Mouse (Mus musculus): Measurements from ENCODE around the gene Itgb7. TPM values are rescaled to one million over a fixed set of nuclear protein-coding genes. Genes with fewer than 3 reads are reported as not detected.

Itgb7 gene
- polyA plus RNA-seq, 1 experiment from 2014 or later = 0.38 TPM

GRCm38 (mm10) chr15:102262582-102262981 is 30.8 kb upstream of the Itgb7 start:
- H3K27ac ChIP-seq (ENCODE audit: poor library complexity, severe bottlenecking) = no peak overlapping the region
- 39% methylated on average over 7 of the region's 7 CpGs for WGBS
- no peak for ATAC-seq (ENCODE audit: insufficient number of reproducible peaks, low FRiP score)
- H3K9me3 ChIP-seq (replicated peaks) = no peaks in the 10 kb centered on the region
- H3K4me2 ChIP-seq = no peak overlapping the region
- H3K9ac ChIP-seq = no peak overlapping the region
- H3K27me3 ChIP-seq (replicated peaks) = peaks cover 52% of the 10 kb centered on the region
- no peak overlapping the region for H3K4me3 ChIP-seq
- peaks cover 16% of the 10 kb centered on the region for H3K4me1 ChIP-seq (replicated peaks)
- no peaks in the 10 kb centered on the region for H3K36me3 ChIP-seq

GRCm38 (mm10) chr15:102258581-102259253 is 27.0 kb upstream of the Itgb7 start:
- 0 out of 2 replicates have a peak overlapping the region, but pooled peaks have one; percentile 6 for H3K9ac ChIP-seq
- peak overlapping the region; percentile 28; the same call in 1 of the 2 replicates for H3K27ac ChIP-seq (ENCODE audit: poor library complexity, severe bottlenecking)
- no peak overlapping the region for H3K4me3 ChIP-seq

GRCm38 (mm10) chr15:102258076-102258470 is 26.3 kb upstream of the Itgb7 start:
- Histone ChIP-seq H3K4me1 (replicated peaks) (peaks cover 22% of the 10 kb centered on the region), H3K4me3 (peak overlapping the region; percentile 64), H3K27ac (ENCODE audit: poor library complexity, severe bottlenecking) (peak overlapping the region; percentile 28; the same call in 1 of the 2 replicates), H3K36me3 (no peaks in the 10 kb centered on the region), H3K9me3 (replicated peaks) (no peaks in the 10 kb centered on the region), H3K27me3 (replicated peaks) (peaks cover 81% of the 10 kb centered on the region), H3K4me2 (peak overlapping the region; percentile 87), H3K9ac (no peak overlapping the region)
- WGBS = 3% methylated on average over 12 of the region's 12 CpGs
- ATAC-seq (ENCODE audit: insufficient number of reproducible peaks, low FRiP score) = no peak

More at GRCm38 (mm10) chr15:102258581-102259253, 27.0 kb upstream of the Itgb7 start:
- peaks cover 84% of the 10 kb centered on the region for H3K27me3 ChIP-seq (replicated peaks)
- peak overlapping the region; percentile 87 for H3K4me2 ChIP-seq
- H3K4me1 ChIP-seq (replicated peaks) = peaks cover 22% of the 10 kb centered on the region
- H3K9me3 ChIP-seq (replicated peaks) = no peaks in the 10 kb centered on the region
- no peaks in the 10 kb centered on the region for H3K36me3 ChIP-seq
- no peak for ATAC-seq (ENCODE audit: insufficient number of reproducible peaks, low FRiP score)
- 13% methylated on average over 11 of the region's 11 CpGs for WGBS

GRCm38 (mm10) chr15:102257202-102258075 is 25.7 kb upstream of the Itgb7 start, which contains the start of gene Rarg:
Gene Rarg (minus strand): TSS chr15:102257517.
- Histone ChIP-seq H3K27me3 (replicated peaks) (peaks cover 78% of the 10 kb centered on the region), H3K36me3 (no peaks in the 10 kb centered on the region), H3K9me3 (replicated peaks) (no peaks in the 10 kb centered on the region), H3K4me2 (peak within 1 kb of the TSS; percentile 87), H3K4me3 (peak within 1 kb of the TSS; percentile 64), H3K9ac (peak within 1 kb of the TSS; percentile 78), H3K4me1 (replicated peaks) (peaks cover 22% of the 10 kb centered on the region), H3K27ac (ENCODE audit: poor library complexity, severe bottlenecking) (peak within 1 kb of the TSS; percentile 28)
- WGBS = 1% methylated on average over 44 of the region's 46 CpGs
- peak; percentile 29 for ATAC-seq (ENCODE audit: insufficient number of reproducible peaks, low FRiP score)

- H3K4me3 ChIP-seq = peak overlapping the region; percentile 64
- H3K27ac ChIP-seq (ENCODE audit: poor library complexity, severe bottlenecking) = peak overlapping the region; percentile 28
- no peak for ATAC-seq (ENCODE audit: insufficient number of reproducible peaks, low FRiP score)
- peak overlapping the region; percentile 87 for H3K4me2 ChIP-seq
- no peaks in the 10 kb centered on the region for H3K9me3 ChIP-seq (replicated peaks)
- H3K4me1 ChIP-seq (replicated peaks) = peaks cover 22% of the 10 kb centered on the region
- H3K9ac ChIP-seq = peak overlapping the region; percentile 78
- no peaks in the 10 kb centered on the region for H3K36me3 ChIP-seq
- H3K27me3 ChIP-seq (replicated peaks) = peaks cover 77% of the 10 kb centered on the region
- WGBS = 9% methylated on average over 22 of the region's 22 CpGs
Measured at GRCm38 (mm10) chr15:102256431-102257201, 24.9 kb upstream of the Itgb7 start.

- Histone ChIP-seq H3K9ac (no peak overlapping the region), H3K4me1 (replicated peaks) (peaks cover 22% of the 10 kb centered on the region), H3K4me3 (peak overlapping the region; percentile 64), H3K27me3 (replicated peaks) (peaks cover 83% of the 10 kb centered on the region), H3K4me2 (peak overlapping the region; percentile 87), H3K27ac (ENCODE audit: poor library complexity, severe bottlenecking) (no peak overlapping the region; the same call in 1 of the 2 replicates), H3K36me3 (no peaks in the 10 kb centered on the region), H3K9me3 (replicated peaks) (no peaks in the 10 kb centered on the region)
- ATAC-seq (ENCODE audit: insufficient number of reproducible peaks, low FRiP score) = peak; percentile 16; the same call in 1 of the 2 replicates
- WGBS = 34% methylated on average over 14 of the region's 14 CpGs
Measured at GRCm38 (mm10) chr15:102255547-102256255, 24.0 kb upstream of the Itgb7 start.

- no peak overlapping the region for H3K4me2 ChIP-seq
- H3K27ac ChIP-seq (ENCODE audit: poor library complexity, severe bottlenecking) = 0 out of 2 replicates have a peak overlapping the region, but pooled peaks have one; percentile 9
- H3K9me3 ChIP-seq (replicated peaks) = no peaks in the 10 kb centered on the region
- H3K4me1 ChIP-seq (replicated peaks) = peaks cover 41% of the 10 kb centered on the region
- H3K36me3 ChIP-seq = no peaks in the 10 kb centered on the region
- peaks cover 67% of the 10 kb centered on the region for H3K27me3 ChIP-seq (replicated peaks)
- WGBS = 73% methylated on average over 5 of the region's 5 CpGs
- no peak for ATAC-seq (ENCODE audit: insufficient number of reproducible peaks, low FRiP score)
- H3K9ac ChIP-seq = 0 out of 2 replicates have a peak overlapping the region, but pooled peaks have one; percentile 32
- no peak overlapping the region for H3K4me3 ChIP-seq
Measured at GRCm38 (mm10) chr15:102250521-102250920, 18.8 kb upstream of the Itgb7 start.

- H3K9ac ChIP-seq = peak overlapping the region; percentile 53; the same call in 1 of the 2 replicates
- 48% methylated on average over 9 of the region's 9 CpGs for WGBS
- ATAC-seq (ENCODE audit: insufficient number of reproducible peaks, low FRiP score) = no peak
- peaks cover 62% of the 10 kb centered on the region for H3K27me3 ChIP-seq (replicated peaks)
- H3K9me3 ChIP-seq (replicated peaks) = no peaks in the 10 kb centered on the region
- 0 out of 2 replicates have a peak overlapping the region, but pooled peaks have one; percentile 21 for H3K4me3 ChIP-seq
- H3K27ac ChIP-seq (ENCODE audit: poor library complexity, severe bottlenecking) = peak overlapping the region; percentile 94
- peak overlapping the region; percentile 98 for H3K4me2 ChIP-seq
- H3K4me1 ChIP-seq (replicated peaks) = peaks cover 46% of the 10 kb centered on the region
- H3K36me3 ChIP-seq = no peaks in the 10 kb centered on the region
Measured at GRCm38 (mm10) chr15:102249967-102250366, 18.2 kb upstream of the Itgb7 start.

- H3K27me3 ChIP-seq (replicated peaks) = peaks cover 61% of the 10 kb centered on the region
- H3K4me1 ChIP-seq (replicated peaks) = peaks cover 51% of the 10 kb centered on the region
- peak overlapping the region; percentile 21 for H3K4me3 ChIP-seq
- 3% methylated on average over 13 of the region's 13 CpGs for WGBS
- H3K27ac ChIP-seq (ENCODE audit: poor library complexity, severe bottlenecking) = peak overlapping the region; percentile 94
- ATAC-seq (ENCODE audit: insufficient number of reproducible peaks, low FRiP score) = no peak
- H3K9me3 ChIP-seq (replicated peaks) = no peaks in the 10 kb centered on the region
- peak overlapping the region; percentile 98 for H3K4me2 ChIP-seq
- no peaks in the 10 kb centered on the region for H3K36me3 ChIP-seq
- H3K9ac ChIP-seq = peak overlapping the region; percentile 53
Measured at GRCm38 (mm10) chr15:102249251-102249691, 17.5 kb upstream of the Itgb7 start.

GRCm38 (mm10) chr15:102248812-102249191 is 17.1 kb upstream of the Itgb7 start:
- no peak for ATAC-seq (ENCODE audit: insufficient number of reproducible peaks, low FRiP score)
- Histone ChIP-seq H3K27me3 (replicated peaks) (peaks cover 64% of the 10 kb centered on the region), H3K27ac (ENCODE audit: poor library complexity, severe bottlenecking) (peak overlapping the region; percentile 94), H3K9me3 (replicated peaks) (no peaks in the 10 kb centered on the region), H3K4me3 (no peak overlapping the region), H3K4me2 (peak overlapping the region; percentile 98), H3K4me1 (replicated peaks) (peaks cover 56% of the 10 kb centered on the region), H3K9ac (peak overlapping the region; percentile 53; the same call in 1 of the 2 replicates), H3K36me3 (no peaks in the 10 kb centered on the region)
- 8% methylated on average over 3 of the region's 3 CpGs for WGBS
